8 mouse cellular contexts compared by ENCODE assay signal in genomic region chr10:80798150-80799006, GRCm38 (mm10). TPM values are rescaled to one million over a fixed set of nuclear protein-coding genes. Genes with fewer than 3 reads are reported as not detected.
DNase-seq lines count a peak whose midpoint lies in the region; ATAC-seq and TF ChIP-seq lines count a peak whose summit lies in the region.

Gene Sf3a2 (plus strand): TSS chr10:80798198.
Gene Plekhj1 (minus strand): TSS chr10:80798626.

- intact Hi-C loops in heart, postnatal 36 days (cut with DNase I), result no loop called here

- H3K4me2 ChIP-seq in forebrain, embryonic 16.5 days (ENCODE audit: low read length), result peak within 1 kb of the TSS; percentile 86
- peak within 1 kb of the TSS; percentile 84 for H3K4me2 ChIP-seq in lung, embryonic 14.5 days

- peaks cover 80% of the 10 kb centered on the region for H3K36me3 ChIP-seq in G1E (replicated peaks)
- peaks cover 21% of the 10 kb centered on the region; the same call in 1 of the 2 replicates for H3K36me3 ChIP-seq in forebrain, embryonic 16.5 days (ENCODE audit: control insufficient read depth, insufficient read depth)
- H3K36me3 ChIP-seq in lung, embryonic 14.5 days (ENCODE audit: insufficient read depth), result peaks cover 62% of the 10 kb centered on the region
- H3K36me3 ChIP-seq in thymus, adult 2 months (ENCODE audit: control insufficient read depth, insufficient read depth, low read length), result peaks cover 17% of the 10 kb centered on the region

- H3K27me3 ChIP-seq in G1E (ENCODE audit: insufficient read depth, low read length), result no peaks in the 10 kb centered on the region
- no peaks in the 10 kb centered on the region for H3K27me3 ChIP-seq in forebrain, embryonic 16.5 days (replicated peaks; ENCODE audit: control insufficient read depth, insufficient read depth, low read length)
- H3K27me3 ChIP-seq in lung, embryonic 14.5 days (ENCODE audit: insufficient read depth, low read length), result no peaks in the 10 kb centered on the region
- H3K27me3 ChIP-seq in thymus, adult 2 months (ENCODE audit: control insufficient read depth, insufficient read depth, low read length), result no peaks in the 10 kb centered on the region

- DNase-seq in G1E (ENCODE audit: low spot score), result peak; percentile 96
- DNase-seq in cerebellum, adult 18-20 months, result peak; percentile 95 to 99
- peak; percentile 97 to 99 for DNase-seq in heart, postnatal 36 days
- DNase-seq in layer of hippocampus, adult 2 months (ENCODE audit: low spot score in 2 of 2), result peak; percentile 95
- DNase-seq in lung, embryonic 14.5 days, result peak; percentile 99
- DNase-seq in thymus, adult 2 months, result peak; percentile 97

- peak within 1 kb of the TSS; percentile 86 for H3K4me3 ChIP-seq in G1E (ENCODE audit: low read depth, low read length)
- peak within 1 kb of the TSS; percentile 92 for H3K4me3 ChIP-seq in forebrain, embryonic 16.5 days (replicated peaks; ENCODE audit: low read length)
- H3K4me3 ChIP-seq in layer of hippocampus, adult 2 months, result peak within 1 kb of the TSS; percentile 93
- H3K4me3 ChIP-seq in lung, embryonic 14.5 days (ENCODE audit: low read depth, low read length), result peak within 1 kb of the TSS; percentile 93
- peak within 1 kb of the TSS; percentile 87 for H3K4me3 ChIP-seq in olfactory bulb, adult 2 months (ENCODE audit: insufficient read depth, low read depth, low read length)
- peak within 1 kb of the TSS; percentile 60 for H3K4me3 ChIP-seq in thymus, adult 2 months (ENCODE audit: control insufficient read depth, insufficient read depth, low read length)

- H3K4me1 ChIP-seq in G1E (ENCODE audit: insufficient read depth, low read depth, low read length), result peaks cover 72% of the 10 kb centered on the region
- H3K4me1 ChIP-seq in forebrain, embryonic 16.5 days (replicated peaks; ENCODE audit: control insufficient read depth, insufficient read depth, low read length), result peaks cover 24% of the 10 kb centered on the region
- peaks cover 12% of the 10 kb centered on the region; the same call in 1 of the 2 replicates for H3K4me1 ChIP-seq in lung, embryonic 14.5 days (ENCODE audit: insufficient read depth)
- peaks cover 17% of the 10 kb centered on the region; the same call in 1 of the 2 replicates for H3K4me1 ChIP-seq in olfactory bulb, adult 2 months (ENCODE audit: control insufficient read depth, insufficient read depth, low read length)
- H3K4me1 ChIP-seq in thymus, adult 2 months (replicated peaks; ENCODE audit: control insufficient read depth, insufficient read depth, low read length), result peaks cover 23% of the 10 kb centered on the region

- TF ChIP-seq POLR2A in olfactory bulb, adult 2 months (IDR thresholded peaks at IDR 0.05; ENCODE audit: insufficient read depth, low read depth, low read length), result peak; percentile 86
- TF ChIP-seq POLR2A in thymus, adult 2 months (IDR thresholded peaks at IDR 0.05; ENCODE audit: control insufficient read depth, extremely low read depth, insufficient read depth, low read length, poor library complexity), result peak; percentile 80

- peak within 1 kb of the TSS; percentile 97 for H3K27ac ChIP-seq in forebrain, embryonic 16.5 days (ENCODE audit: low read length)
- H3K27ac ChIP-seq in layer of hippocampus, adult 2 months, result peak within 1 kb of the TSS; percentile 99
- H3K27ac ChIP-seq in lung, embryonic 14.5 days (ENCODE audit: low read depth), result peak within 1 kb of the TSS; percentile 97
- peak within 1 kb of the TSS; percentile 99 for H3K27ac ChIP-seq in olfactory bulb, adult 2 months (ENCODE audit: insufficient read depth, low read depth, low read length)
- H3K27ac ChIP-seq in thymus, adult 2 months (ENCODE audit: control insufficient read depth, insufficient read depth, low read length), result peak within 1 kb of the TSS; percentile 76

- no peak for TF ChIP-seq CTCF in G1E (IDR thresholded peaks at IDR 0.05; ENCODE audit: low read depth, low read length)
- peak; percentile 40; the same call in 1 of the 2 replicates for TF ChIP-seq CTCF in layer of hippocampus, adult 2 months (conservative IDR thresholded peaks at IDR 0.05)
- 0 out of 2 replicates have a peak, but pooled peaks have one; percentile 1 for TF ChIP-seq CTCF in lung, embryonic 14.5 days (IDR thresholded peaks at IDR 0.05; ENCODE audit: low read depth)
- TF ChIP-seq CTCF in olfactory bulb, adult 2 months (IDR thresholded peaks at IDR 0.05; ENCODE audit: insufficient read depth, low read depth, low read length), result no peak
- TF ChIP-seq CTCF in thymus, adult 2 months (IDR thresholded peaks at IDR 0.05; ENCODE audit: borderline replicate concordance, control insufficient read depth, extremely low read depth, insufficient read depth, low read length, poor library complexity), result peak; percentile 67; the same call in 1 of the 2 replicates

- no peaks in the 10 kb centered on the region for H3K9me3 ChIP-seq in G1E (replicated peaks)
- H3K9me3 ChIP-seq in forebrain, embryonic 16.5 days (ENCODE audit: control insufficient read depth, low read length), result no peaks in the 10 kb centered on the region
- no peaks in the 10 kb centered on the region for H3K9me3 ChIP-seq in lung, embryonic 14.5 days (ENCODE audit: low read depth, low read length)

- peak within 1 kb of the TSS; percentile 96 for H3K9ac ChIP-seq in forebrain, embryonic 16.5 days (replicated peaks; ENCODE audit: low read depth, low read length)
- H3K9ac ChIP-seq in lung, embryonic 14.5 days, result peak within 1 kb of the TSS; percentile 99

- WGBS in forebrain, embryonic 16.5 days, result under 1% methylated on average over 100 of the region's 104 CpGs
- under 1% methylated on average over 103 of the region's 104 CpGs for WGBS in lung, embryonic 14.5 days
- WGBS in olfactory bulb, adult 2 months, result under 1% methylated on average over 102 of the region's 104 CpGs
- under 1% methylated on average over 104 of the region's 104 CpGs for WGBS in thymus, adult 2 months

- peak; percentile 79 for ATAC-seq in G1E (ENCODE audit: extremely low read depth, insufficient number of reproducible peaks, low FRiP score, poor library complexity, severe bottlenecking)
- ATAC-seq in forebrain, embryonic 16.5 days, result peak; percentile 94
- peak; percentile 92 for ATAC-seq in lung, embryonic 14.5 days (ENCODE audit: insufficient read depth)

RNA-seq across cellular contexts. Expression of gene Sf3a2, which starts in this region (rescaled TPM):
- total RNA-seq in G1E (2014; fragmentation: Nextera tagmentation), result 142 and 172 TPM in 2 replicates
- total RNA-seq in G1E (2017), result 8.7 and 9.9 TPM in 2 replicates
- 652 and 920 TPM in 2 replicates for polyA plus RNA-seq in G1E (2012)
- 62.6 and 65.1 TPM in 2 replicates for polyA plus RNA-seq in forebrain, embryonic 16.5 days (2015; fragmentation: Nextera tagmentation; extraction: Ambion mirVana)
- total RNA-seq in heart, postnatal 36 days (2021), result 10 to 100 TPM; 29.5 to 29.7 TPM
- 10 to 100 TPM; 51.7 to 55.1 TPM for total RNA-seq in layer of hippocampus, adult 2 months (2021)
- 97.2 and 98.4 TPM in 2 replicates for polyA plus RNA-seq in lung, embryonic 14.5 days (2014; fragmentation: Nextera tagmentation; extraction: Ambion mirVana)
- not detected in 2 replicates for polyA plus RNA-seq in olfactory bulb, adult 2 months (2012; ENCODE audit: insufficient read depth, insufficient read length, low replicate concordance, missing spikeins)
- polyA plus RNA-seq in thymus, adult 2 months (2012; rRNA removed), result 94.6 and 119 TPM in 2 replicates

RNA-seq across cellular contexts. Expression of gene Plekhj1, which starts in this region (rescaled TPM):
- 122 and 192 TPM in 2 replicates for total RNA-seq in G1E (2014; fragmentation: Nextera tagmentation)
- 58.1 and 68.0 TPM in 2 replicates for total RNA-seq in G1E (2017)
- 285 and 325 TPM in 2 replicates for polyA plus RNA-seq in G1E (2012)
- 129 and 143 TPM in 2 replicates for polyA plus RNA-seq in forebrain, embryonic 16.5 days (2015; fragmentation: Nextera tagmentation; extraction: Ambion mirVana)
- total RNA-seq in heart, postnatal 36 days (2021), result 10 to 100 TPM; 29.3 to 31.3 TPM
- 10 to 100 TPM; 68.4 to 76.3 TPM for total RNA-seq in layer of hippocampus, adult 2 months (2021)
- polyA plus RNA-seq in lung, embryonic 14.5 days (2014; fragmentation: Nextera tagmentation; extraction: Ambion mirVana), result 113 and 121 TPM in 2 replicates
- not detected in 2 replicates for polyA plus RNA-seq in olfactory bulb, adult 2 months (2012; ENCODE audit: insufficient read depth, insufficient read length, low replicate concordance, missing spikeins)
- 142 and 153 TPM in 2 replicates for polyA plus RNA-seq in thymus, adult 2 months (2012; rRNA removed)

Comparison
In these comparisons a context has a peak if more than half of its experiments do, and no peak if none do; other contexts are left out.
1. Peak in every context shown above with its lines: DNase-seq, ATAC-seq, H3K4me3 ChIP-seq and H3K27ac ChIP-seq.
2. CTCF ChIP-seq: peak in layer of hippocampus, adult 2 months (single experiment), lung, embryonic 14.5 days (single experiment) and thymus, adult 2 months (single experiment); none in G1E (single experiment) and olfactory bulb, adult 2 months (single experiment).